Mouse (Mus musculus) induced T-regulatory cell, adult 2 months (primary cell): ENCODE results near the gene Olfr455.
A peak's percentile ranks its signal among the peaks of the same experiment; 100 is the strongest.

Experiments used
- DNase-seq: peaks from one replicate; pipeline ENCODE4 v3.0.0-alpha.2; 2012; ENCODE audit warnings: low read depth

The Olfr455 gene

DNA sequence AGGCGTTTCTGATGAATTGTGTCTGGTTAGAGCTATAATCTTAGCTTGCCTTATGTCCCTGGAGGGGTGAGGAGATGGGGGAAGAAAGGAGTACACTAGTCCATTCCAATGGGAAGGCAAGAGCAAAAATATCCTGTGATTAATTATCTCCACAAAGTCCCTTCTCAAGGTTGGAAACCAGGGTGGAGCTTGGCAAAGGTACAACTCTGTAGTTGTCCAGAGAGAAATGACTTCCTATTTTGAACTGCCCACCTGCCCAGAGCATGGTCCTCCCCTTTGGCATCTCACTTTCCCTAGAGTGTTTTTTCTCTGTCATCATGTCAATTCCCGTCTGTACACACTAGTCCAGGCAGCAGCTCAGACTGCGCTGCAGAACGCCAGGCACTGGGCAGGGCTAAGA lies at the start of gene Olfr455:
Olfr455 (minus strand) TSS at position 127 of the 400 bp plus-strand sequence.
- DNase-seq, result no peak

GRCm38 (mm10) chr6:42593138-42593882 lies 45.9 kb upstream of the Olfr455 start:
- DNase-seq, result no peak

- DNase-seq, result no peak
Measured at GRCm38 (mm10) chr6:42586569-42586968, 39.2 kb upstream of the Olfr455 start.

DNA sequence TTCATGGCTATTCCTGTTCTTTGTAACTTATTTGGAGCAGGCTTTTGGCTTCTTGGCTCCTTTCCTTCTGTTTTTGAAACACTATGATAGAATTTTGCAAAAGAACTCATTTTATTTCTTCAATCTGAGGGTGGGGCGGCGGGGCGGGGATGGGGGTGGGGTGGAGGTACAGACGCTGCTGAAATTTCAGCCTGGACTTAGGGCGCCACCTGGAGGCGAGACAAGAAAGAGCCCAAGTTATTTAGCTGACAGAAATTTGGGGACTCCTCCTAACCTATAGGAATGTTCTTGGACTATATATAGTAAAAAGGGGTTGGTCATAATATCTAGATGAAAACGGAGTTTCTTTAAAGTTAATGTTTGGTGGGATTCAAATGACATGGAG lies 36.1 kb upstream of the Olfr455 start:
- DNase-seq, result peak; percentile 55

DNA sequence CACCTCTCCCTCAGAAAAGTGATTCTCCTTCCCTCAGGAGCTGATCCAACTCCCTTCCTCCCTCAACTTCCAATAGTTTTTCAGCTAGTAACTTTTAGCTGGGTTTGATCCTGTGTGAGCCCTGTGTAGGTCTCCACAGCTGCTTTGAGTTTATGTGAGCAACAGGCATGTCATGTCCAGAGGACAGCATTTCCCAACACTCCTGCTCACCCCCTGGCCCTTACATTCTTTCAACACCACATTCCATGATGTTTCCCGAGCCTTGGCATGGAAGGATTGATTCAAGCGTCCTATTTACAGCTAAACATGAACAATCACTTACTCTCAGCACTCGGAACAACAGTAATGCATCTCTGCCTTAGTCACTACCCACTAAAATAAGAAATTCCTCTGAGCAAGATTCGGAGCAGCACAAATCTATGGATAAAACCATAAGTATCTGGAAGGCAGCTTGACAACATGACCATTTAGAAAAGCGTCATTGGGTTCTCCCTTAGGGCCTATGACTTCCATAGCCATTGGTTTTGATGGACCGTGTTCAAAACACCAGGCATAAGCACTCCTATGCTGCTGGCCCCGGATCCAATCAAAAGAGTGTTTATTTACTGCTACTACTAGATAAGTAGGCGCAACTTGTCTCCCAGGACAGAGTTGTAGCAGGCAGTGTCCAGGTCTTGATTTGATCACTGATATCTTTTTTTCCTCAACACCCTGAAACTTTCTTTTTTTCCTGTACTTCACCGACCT lies 35.5 kb upstream of the Olfr455 start:
- DNase-seq, result no peak

DNA sequence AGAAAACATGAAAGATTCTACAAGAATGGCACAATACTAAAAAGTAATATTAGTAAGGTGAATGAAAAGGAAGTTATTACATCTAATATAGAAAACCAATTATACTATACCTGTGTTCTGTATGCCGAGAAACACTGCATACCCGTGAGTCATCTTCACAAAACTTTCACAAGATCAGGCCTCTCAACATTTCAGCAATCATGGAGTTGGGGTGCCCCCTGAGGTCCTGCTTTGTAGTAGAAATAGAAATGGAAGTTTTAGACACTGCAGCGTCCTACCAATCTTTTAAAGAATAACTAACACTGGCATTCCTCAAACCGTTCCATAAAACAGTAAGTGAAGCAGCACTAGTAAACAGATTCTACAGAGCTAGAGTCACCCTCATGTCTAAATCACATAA lies 31.3 kb upstream of the Olfr455 start:
- DNase-seq, result no peak

- no peak for DNase-seq
Measured at GRCm38 (mm10) chr6:42577433-42577832, 30.0 kb upstream of the Olfr455 start.

- DNase-seq, result no peak
Measured at GRCm38 (mm10) chr6:42568205-42568604, 20.8 kb upstream of the Olfr455 start.

DNA sequence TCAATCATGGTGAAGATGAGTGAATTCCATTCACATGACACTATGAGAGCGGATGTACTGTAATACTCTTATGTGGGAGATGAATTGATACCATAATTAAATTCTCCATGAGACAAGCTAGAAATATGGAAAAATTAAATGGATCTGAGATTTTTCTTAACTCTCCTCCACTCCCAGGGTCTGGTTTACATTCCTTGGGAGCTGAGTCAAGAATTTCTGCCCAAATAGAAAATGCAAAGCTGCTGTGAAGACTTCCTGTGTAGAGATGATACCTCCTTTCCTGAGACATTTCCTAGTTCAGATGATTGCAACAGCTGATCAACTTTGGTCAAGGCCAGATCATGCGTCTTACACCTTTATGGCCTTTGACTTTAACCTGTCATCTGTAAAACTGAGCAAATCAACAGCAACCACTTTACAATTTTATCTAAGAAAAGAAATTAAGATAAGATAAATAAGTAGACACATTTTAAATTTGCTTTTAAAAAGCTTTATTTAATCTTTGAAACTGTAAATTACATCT lies 18.8 kb upstream of the Olfr455 start:
- DNase-seq, result no peak

DNA sequence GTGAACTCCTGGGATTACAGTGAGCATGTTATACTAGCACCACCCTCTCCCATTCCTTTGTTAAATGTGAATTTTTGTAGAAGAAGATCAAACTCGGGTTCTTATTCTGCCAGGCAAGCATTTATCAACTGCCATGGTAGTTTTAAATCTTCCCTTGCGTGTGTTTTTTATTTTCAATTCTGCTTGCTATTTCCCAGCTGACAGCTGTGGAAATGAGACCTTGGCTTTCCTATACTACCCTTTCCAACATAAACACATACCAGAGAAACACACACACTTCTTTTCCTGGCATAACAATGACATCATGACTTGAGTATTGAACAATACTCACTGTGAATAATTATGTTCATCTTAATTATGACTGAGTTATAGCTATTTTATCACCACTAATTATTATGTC lies 14.9 kb upstream of the Olfr455 start:
- no peak for DNase-seq

DNA sequence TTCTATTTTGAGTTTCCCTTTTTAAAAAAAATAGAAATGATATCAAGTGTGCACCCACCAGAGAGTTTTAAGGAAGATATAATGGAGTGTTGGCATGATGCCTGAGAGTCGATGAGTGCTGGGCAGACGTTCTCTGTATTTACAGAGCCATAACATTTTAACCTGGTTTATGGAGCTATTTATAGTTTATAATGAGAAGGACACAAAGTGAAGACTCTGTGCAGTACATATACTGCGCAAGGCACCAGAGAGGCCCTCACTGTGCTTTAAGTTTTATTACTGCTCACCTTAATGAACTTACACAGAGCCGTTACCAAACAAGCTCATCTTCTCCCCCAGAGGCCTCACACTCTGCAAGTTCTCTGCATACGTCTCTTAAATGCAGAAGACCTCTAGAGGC lies 13.5 kb upstream of the Olfr455 start:
- no peak for DNase-seq

DNA sequence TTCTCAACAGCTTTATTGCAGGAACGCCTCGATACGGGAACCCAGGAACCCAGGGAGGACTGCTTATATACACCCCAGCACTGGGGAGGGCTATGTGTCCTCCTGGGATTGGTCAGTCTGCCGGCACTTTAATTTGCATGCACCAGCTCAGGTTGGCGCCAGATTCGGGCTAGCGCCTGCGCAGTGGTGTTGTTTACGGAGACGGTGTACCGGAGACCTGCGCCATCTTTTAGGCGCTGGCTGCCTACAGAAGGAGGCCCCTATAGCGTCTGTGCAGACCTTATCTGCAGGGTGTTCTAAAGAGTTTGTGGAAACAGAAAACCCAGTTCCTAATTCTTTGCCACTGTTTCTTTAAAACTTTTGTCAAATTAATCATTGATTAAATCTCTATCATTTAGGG lies 11.3 kb upstream of the Olfr455 start:
- no peak for DNase-seq

GRCm38 (mm10) chr6:42546180-42546579 lies 1.2 kb downstream of the Olfr455 start:
- no peak for DNase-seq

- DNase-seq, result no peak
Measured at GRCm38 (mm10) chr6:42545451-42545885, 1.9 kb downstream of the Olfr455 start.

- DNase-seq, result no peak
Measured at GRCm38 (mm10) chr6:42544846-42545245, 2.5 kb downstream of the Olfr455 start.

GRCm38 (mm10) chr6:42542036-42543031 lies 5.1 kb downstream of the Olfr455 start:
- DNase-seq, result no peak

- DNase-seq, result no peak
Measured at GRCm38 (mm10) chr6:42540681-42541080, 6.7 kb downstream of the Olfr455 start.

DNA sequence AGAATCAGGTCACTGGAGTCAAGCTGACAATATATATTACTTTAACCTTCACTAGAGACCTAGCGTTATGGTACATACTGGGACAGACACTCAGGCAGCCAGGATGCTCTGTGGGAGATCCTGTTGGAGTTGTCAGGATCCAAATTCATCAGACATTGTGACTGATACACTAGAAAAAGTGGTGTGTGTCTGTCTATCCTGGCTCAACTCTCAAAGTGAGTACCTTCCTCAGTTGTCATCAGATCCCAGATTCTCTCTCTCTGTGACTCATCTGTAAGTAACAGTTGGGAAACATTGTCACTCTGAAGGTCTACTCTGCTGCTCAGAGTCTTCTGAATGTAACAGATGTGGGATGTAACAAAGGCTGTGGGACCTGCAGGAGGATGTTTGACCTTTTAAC lies 7.7 kb downstream of the Olfr455 start:
- DNase-seq, result no peak

DNA sequence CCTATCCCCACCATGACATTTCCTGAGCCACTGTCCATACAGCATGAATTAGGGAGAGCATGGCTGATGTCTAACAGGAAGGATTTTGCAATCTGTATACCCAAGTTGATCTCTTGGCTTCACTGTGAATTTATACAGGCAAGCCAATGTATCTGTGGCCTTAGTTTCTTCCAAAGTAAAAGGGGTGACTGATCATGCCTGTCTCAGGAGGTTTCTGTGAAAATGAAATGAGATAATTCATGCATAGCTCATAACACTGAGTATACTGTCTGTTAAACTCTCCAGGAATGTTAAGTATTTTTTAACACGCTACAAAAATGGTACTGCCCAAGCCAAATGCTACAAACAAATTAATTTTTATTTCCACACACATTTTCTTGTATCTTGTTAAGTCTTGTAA lies 33.9 kb downstream of the Olfr455 start:
- no peak for DNase-seq

- DNase-seq, result no peak
Measured at GRCm38 (mm10) chr6:42509311-42509710, 38.1 kb downstream of the Olfr455 start.

DNA sequence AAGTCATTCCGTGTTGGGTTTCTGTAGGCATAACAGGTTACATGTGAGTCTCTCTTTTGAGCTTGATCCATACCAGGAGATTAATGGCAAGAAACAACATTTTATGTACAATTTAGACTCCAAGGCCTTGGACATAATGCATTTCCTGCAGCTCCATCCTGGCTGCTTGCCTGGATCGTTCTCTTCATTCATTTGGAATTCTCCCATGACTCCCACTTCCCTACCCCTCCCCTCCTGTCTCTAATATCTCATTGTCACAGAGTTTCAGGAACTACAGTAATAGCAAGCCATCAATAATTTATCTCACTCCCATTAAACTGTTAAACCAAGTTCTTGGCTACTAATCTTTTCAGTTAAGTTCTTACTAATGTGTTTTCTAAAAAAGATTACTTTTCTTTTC lies 43.9 kb downstream of the Olfr455 start:
- no peak for DNase-seq

GRCm38 (mm10) chr6:42489731-42490130 lies 57.7 kb downstream of the Olfr455 start:
- no peak for DNase-seq
